Mouse (Mus musculus): ENCODE measurements around the gene Tapbpl. TPM values are rescaled to one million over a fixed set of nuclear protein-coding genes. Genes with fewer than 3 reads are reported as not detected.

Gene Tapbpl
- total RNA-seq, 2 experiments from 2014 or later, result 3.7 to 4.9 TPM

DNA sequence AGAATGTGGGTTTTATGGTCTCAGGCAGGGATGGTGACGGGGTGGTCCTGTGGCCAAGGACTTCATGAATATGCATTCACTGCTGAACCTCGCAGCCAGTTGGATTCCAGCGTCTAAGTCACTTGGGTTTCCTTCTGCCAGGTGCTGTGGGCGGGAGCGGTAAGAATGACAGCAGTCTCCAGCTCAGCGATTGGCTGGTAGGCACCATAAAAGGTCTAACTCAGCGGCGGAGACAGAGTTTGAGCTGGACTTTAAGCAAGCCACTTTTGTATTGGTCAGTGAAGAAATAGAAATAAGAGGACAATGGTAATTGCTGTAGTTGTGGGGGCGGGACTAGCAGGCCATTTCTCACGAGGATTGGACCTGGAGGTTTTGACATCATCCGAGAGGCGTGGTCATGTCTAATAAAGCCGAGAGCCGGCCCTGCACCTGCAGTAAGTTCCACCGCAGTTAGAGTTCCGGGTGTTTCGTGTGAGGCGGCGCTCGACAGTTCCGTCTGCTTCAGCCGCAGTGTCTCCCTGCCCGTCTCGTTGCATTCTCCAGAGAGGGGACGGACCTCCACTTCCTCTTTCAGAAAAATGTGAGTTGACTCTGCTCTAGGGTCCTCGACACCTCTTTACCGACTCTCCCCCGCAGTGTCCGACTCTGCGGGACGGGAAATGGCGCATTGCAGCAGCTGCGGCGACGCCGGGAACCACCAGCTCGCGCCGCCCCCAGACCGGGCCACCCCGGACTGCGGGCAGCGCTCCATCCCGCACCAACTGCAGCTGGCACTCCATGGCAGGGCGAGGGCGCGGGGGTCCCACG, 16.3 kb downstream of the Tapbpl start, which contains the start of gene Vamp1:
Gene Vamp1, plus strand, starts transcription at position 404 of the 807 bp plus-strand sequence.
- intact Hi-C loops (cut with DNase I), result no loop called here

DNA sequence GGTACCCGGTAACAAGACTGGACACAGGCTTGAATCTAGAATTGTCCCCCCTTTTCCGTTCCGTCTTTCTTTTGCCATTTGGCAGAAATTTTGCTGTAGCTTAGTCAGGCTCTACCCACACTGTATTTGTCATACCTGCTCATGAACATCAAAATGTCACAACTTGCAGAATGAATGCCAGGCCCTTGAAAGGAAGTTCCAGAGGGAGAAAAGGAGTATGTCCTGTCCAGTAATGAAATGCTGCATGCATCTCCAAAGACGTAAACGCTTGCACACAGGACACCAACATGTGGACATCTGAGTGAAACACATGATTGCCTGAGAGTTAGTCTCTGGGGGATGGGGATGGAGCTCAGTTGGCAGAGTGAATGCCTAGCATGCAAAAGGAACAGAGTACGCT, 17.9 kb downstream of the Tapbpl start:
- no peak for DNase-seq (ENCODE audit: low spot score in 2 of 2)
- intact Hi-C loops (cut with DNase I), result no loop called here

More for the DNA sequence above, 16.3 kb downstream of the Tapbpl start, which contains the start of gene Vamp1:
- peak; percentile 93 to 96 for DNase-seq (ENCODE audit: low spot score in 2 of 2)

DNA sequence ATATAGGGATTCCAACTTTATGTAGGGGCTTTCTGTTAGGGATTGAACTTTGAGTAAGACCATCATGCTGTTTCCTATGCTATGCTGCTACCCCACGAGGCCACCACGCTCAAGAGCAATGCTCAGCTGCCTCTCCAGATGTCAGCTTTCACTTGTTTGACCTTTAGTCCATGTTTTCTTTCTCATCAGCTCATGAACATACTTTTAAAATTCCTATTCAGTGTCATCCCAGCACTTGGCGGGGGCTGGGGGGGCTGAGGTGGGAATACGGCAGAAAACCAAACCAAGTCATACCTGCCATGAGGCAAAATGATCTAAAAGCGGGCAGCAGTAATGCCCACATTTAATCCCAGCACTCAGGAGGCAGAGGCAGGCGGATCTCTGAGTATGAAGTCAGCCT, 18.5 kb downstream of the Tapbpl start:
- no peak for DNase-seq (ENCODE audit: low spot score in 2 of 2)
- intact Hi-C loops (cut with DNase I), result no loop called here

DNA sequence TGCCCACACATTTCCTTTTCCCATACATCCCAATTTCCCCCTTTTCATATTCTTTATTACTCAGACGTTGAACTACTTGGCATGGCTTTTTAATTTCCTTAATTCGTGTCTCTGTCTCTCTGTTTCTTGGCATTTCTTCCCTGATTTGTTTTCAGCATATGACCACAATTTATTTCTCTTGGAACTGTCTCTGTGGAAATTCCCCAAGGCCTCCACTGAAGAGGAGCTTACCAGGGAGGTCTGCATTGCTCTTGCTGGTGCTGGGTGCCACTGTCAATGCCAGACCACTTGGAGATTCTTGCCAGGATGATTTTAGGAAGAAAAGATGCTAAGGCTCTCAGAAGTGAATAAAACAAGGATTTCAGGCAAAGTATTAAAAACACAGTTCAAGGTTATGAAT, 19.0 kb downstream of the Tapbpl start:
- intact Hi-C loops (cut with DNase I), result no loop called here
- no peak for DNase-seq (ENCODE audit: low spot score in 2 of 2)

DNA sequence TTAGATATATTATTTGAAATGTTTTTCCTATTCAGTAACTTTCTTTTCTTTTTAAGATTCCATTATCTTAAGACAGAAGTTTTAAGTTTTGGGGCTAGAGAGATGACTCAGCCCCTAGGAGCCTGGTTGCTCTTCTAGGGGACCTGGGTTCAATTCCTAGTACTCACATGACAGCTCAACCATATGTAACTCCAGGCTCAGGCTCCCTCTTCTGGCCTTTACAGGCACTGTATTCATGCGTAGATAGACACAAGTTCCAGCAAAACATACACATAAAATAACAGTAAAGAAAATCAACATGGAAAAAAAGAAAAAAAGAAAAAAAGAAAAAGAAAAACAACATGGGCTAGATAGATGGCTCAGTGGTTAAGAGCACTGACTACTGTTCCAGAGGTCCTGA, 21.2 kb downstream of the Tapbpl start:
- DNase-seq (ENCODE audit: low spot score in 2 of 2), result no peak
- intact Hi-C loops (cut with DNase I), result no loop called here

DNA sequence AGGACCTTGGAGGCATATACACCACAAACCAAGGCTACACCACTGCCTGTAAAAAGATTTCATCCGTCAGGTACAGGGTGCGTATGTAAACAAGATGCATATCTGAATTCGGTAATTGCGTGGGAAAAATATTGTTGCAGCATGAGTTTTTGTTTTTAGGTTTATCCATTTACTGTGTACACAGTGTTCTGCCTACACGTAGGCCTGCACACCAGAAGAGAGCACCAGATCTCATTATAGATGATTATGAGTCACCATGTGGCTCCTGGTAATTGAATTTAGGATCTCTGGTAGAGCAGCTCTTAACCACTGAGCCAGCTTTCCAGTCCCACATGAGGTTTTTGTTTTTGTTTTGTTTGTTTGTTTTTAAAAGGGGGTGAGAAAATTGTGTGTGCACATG, 34.5 kb downstream of the Tapbpl start:
- DNase-seq (ENCODE audit: low spot score in 2 of 2), result no peak
- intact Hi-C loops (cut with DNase I), result no loop called here

DNA sequence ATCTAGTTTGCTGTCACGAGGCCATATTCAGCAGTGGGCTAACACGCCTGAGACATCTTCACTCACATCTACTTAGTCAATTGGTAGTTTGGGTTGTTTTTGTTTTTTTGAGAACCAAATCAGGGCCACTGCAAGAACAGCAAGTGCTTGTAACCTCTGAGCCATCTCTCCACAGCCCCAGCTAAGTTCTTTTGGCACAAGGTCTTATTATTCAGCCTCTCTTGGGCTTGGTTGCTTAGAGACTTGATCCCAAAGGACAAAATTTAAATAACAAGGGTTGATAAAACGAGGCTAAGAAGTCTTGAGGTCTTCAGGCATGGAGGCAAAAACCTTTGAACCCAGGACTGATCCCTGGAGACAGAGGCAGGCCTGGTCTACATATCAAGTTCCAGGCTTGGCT, 35.4 kb downstream of the Tapbpl start:
- DNase-seq (ENCODE audit: low spot score in 2 of 2), result no peak
- intact Hi-C loops (cut with DNase I), result no loop called here

DNA sequence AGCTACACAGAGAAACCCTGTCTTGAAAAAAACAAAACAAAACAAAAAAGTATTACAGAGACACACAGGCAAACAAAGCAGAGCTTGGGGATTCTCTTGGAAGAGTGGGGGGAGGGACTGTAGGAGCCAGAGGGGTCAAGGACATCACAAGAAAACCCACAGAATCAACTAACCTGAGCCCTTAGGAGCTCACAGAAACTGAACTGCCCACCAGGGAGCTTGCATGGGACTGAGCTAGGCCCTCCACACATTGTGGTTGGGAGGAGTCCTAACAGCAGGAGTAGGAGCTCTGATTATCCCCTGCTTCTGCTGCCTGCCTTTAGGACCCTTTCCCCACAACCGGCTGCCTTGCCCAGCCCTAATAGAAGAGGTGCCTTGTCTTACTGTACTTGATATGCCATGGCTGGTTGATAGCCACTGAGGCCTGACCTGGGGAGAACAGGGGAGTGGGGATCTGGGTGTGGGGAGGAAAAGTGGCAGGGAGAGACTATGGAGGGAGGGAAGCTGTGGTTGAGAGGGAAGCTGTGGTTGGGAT, 36.1 kb downstream of the Tapbpl start:
- DNase-seq (ENCODE audit: low spot score in 2 of 2), result no peak
- intact Hi-C loops (cut with DNase I), result no loop called here

DNA sequence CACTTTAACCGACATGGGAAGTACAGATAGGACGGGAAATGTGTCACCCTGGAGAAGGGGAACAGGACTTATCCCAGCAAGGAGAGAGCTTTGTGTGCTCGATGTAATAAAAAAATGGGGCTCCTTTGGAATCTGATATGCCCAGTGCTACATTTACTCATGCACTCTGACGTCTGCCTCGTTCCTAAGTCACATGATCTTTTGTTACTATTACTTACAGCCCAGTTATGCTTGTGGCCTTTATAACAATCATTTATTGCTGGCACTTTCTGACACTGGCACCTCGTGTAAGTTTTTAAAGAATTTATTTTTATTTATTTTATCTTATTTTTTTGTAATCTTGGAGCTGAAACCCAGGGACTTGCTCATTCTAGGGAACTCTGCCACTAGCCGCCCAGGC, 38.3 kb downstream of the Tapbpl start:
- DNase-seq (ENCODE audit: low spot score in 2 of 2), result no peak
- intact Hi-C loops (cut with DNase I), result no loop called here

DNA sequence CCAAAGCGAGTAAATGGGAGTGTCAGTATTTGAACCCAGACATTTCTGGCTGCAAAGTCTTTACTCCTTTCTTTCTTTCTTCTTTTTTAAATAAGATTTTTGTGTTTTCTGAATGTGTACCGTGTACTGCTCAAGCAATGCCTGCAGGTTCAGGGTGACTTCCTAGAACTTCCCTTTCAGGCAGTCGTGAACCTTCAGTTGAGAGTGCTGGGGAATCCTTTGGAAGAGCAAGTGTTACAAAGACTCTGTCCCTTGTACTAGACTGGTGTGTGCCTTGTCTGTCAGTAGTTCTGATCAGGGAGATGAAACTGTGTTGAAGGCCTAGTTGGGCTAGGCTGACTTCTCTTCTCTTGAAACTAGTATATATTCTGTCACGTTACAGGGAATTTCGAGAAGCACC, 38.8 kb downstream of the Tapbpl start:
- intact Hi-C loops (cut with DNase I), result no loop called here

DNA sequence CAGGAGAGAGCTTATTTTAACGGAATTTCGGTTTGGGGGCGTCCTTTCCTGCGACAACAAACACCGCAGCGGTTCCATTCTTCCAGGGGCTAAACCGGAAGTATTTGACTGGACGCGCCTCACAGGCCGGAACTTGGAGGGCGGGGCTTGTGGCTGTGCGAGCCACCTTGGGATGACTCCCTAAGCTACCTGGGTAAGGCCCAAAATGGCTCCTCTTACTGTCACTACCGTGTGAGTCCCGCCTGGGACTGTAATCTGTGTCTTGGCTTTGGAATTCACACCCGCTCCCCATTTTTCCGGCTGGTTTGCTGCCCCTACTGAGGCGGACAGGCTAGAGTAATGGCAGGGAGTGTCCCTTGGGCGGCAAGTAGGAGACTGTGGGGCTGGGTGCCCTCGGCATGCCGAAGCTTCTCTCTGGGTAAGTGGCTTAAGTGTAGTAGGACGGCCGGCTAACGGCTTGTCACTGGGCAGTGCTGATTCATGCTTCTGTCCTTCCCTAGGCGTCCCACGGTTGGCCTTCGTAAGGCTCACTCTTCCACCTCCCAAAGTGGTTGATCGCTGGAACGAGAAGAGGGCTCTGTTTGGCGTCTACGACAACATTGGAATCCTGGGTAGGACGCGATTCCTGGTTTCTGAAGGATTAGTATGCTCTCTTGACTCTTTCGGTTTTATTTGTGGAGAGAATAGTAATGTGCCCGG, 39.5 kb downstream of the Tapbpl start:
- intact Hi-C loops (cut with DNase I), result no loop called here
- peak; percentile 90 to 93 for DNase-seq (ENCODE audit: low spot score in 2 of 2)

More for the DNA sequence above, 38.8 kb downstream of the Tapbpl start:
- no peak for DNase-seq (ENCODE audit: low spot score in 2 of 2)

DNA sequence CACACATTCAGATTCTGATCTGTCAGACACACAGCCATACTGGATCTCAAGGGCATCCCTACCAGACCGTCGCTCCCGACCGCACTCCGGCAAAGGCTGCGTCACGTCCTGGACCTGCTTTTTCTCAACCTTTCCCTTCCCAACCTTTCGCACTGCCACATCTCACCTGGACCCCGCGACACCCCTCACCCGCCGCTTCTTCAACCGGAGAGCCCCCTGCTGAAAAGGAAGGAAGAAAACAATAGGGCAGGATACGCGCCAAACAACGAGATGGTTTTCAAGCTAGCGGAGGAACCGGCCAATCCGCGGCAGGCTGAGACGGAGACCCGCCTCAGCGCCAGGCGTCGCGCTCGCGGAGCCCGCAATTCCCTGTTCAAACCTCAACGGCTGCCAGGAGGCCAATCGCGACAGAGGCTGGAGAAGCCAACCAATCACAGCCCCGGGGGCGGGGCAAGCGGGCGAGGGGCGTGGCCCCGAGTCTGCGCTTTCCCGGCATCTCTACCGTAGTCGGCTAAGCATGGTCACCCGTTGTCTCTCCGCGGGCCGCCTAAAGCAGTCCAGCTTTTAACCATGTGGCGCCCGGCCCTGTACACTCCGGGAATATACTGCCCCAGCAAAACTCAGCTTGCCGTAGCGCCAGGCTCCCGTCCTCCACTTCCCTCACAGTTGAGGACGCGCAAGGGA, 40.2 kb downstream of the Tapbpl start, which contains the start of the genes Ncapd2 and Mrpl51:
Gene Ncapd2, minus strand, starts transcription at position 370 of the 684 bp plus-strand sequence.
Gene Mrpl51, plus strand, starts transcription at position 470 of the 684 bp plus-strand sequence.
- intact Hi-C loops (cut with DNase I), result no loop called here

DNA sequence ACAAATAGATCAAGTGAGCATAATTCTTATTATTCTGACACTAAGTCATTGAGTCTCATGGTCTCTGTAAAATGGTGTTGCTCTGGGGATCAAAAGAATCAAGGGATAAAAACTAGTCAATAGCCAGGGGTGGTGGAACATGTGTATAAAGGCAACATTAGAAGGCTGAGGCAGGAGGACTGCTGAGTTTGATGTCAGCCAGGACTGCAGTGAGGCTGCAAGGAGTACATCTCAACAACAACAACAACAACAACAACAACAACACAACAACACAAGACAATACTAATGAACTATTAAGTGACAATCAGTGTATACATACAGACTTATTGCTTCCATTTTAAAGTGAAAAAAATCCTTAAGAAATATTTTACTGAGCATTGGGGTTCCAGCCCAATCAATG, 40.8 kb downstream of the Tapbpl start:
- intact Hi-C loops (cut with DNase I), result no loop called here
- no peak for DNase-seq (ENCODE audit: low spot score in 2 of 2)

More for the DNA sequence above, 40.2 kb downstream of the Tapbpl start, which contains the start of the genes Ncapd2 and Mrpl51:
- DNase-seq (ENCODE audit: low spot score in 2 of 2), result peak; percentile 96

DNA sequence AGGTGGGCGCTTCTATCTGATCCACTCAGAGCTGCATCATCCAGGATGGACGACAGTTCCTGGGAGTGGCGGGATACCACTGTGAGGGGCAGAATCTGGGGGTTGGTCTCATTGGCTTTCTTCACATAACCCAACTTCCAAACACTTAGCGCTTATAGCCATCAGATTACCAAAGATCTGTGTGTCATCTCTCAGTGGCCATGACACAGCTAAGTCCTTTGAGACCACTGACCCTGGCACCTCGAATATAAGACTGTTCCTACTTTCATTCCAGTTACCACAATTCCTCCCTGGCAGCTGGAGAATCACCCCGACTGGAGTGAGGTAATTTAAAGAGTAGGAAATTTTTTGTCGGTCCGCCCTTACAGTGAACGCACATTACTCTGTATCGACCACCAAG, 45.5 kb downstream of the Tapbpl start:
- intact Hi-C loops (cut with DNase I), result no loop called here
- DNase-seq (ENCODE audit: low spot score in 2 of 2), result no peak

DNA sequence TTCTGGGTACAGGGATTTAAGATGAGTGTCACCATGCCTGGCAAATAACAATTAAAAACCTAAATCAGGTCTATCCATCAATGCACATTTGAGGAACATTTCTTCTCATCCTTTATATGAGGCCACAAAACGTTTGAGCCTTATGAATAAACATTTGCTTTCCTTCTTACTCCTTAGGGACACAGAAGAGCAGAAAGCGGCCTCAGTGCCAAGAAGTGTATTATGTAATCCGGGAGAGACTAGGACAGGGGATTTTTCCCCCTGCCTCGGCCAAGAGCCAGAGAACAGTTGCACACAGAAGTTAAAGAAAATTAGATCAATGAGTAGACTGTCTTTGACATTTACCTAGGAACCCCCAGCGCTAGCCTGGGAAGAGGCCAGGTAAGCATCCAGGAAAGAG, 49.5 kb downstream of the Tapbpl start:
- intact Hi-C loops (cut with DNase I), result no loop called here
- peak in 1 of 2 experiments; percentile 28 for DNase-seq (ENCODE audit: low spot score in 2 of 2)

DNA sequence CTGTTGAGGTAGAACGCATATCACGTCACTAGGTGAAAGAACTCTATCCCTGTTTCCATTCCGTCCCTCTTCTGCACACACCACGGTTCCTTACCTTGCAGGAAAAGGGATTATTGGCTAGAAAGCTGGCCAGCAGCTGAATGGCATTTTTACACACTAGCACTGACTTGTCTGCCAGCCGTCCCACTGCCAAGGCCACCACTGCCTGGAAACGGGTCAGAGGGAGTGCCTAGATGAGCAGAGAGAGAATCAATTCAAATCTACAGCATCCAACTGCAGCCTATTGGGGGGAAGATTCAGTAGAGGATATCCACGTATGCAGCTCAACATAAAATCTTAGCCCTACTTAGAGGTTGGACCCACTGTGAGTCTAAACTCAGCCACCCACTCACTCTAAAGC, 52.1 kb downstream of the Tapbpl start:
- intact Hi-C loops (cut with DNase I), result no loop called here
- no peak for DNase-seq (ENCODE audit: low spot score in 2 of 2)

DNA sequence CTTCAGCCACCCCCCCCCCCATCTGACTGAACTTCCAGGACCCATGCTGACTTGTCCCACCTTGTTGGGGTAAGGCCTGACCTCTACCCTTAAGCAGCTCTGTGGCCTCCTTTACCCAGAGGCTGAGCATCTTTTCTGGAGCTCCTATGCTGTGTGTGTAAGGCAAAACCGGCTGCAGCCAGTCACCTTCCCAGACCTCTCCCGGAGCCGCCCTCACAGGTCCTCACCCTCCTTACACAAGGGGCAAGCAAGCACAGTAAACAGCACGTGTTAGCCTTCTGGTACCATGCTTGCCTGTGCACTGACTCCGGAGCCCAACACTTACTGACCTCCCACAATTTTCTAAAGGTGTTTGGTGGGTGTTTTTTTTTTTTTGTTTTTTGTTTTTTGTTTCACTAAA, 56.2 kb downstream of the Tapbpl start:
- no peak for DNase-seq (ENCODE audit: low spot score in 2 of 2)
- intact Hi-C loops (cut with DNase I), result no loop called here
